Mouse (Mus musculus): ENCODE measurements around the gene Rpl37. TPM values are rescaled to one million over a fixed set of nuclear protein-coding genes. Genes with fewer than 3 reads are reported as not detected.

Gene Rpl37
- total RNA-seq, 2 experiments from 2014 or later, result 210 to 230 TPM

- DNase-seq (ENCODE audit: low spot score in 2 of 2), result no peak
Observed at GRCm38 (mm10) chr15:5149187-5149586, 32.7 kb downstream of the Rpl37 start.

DNA sequence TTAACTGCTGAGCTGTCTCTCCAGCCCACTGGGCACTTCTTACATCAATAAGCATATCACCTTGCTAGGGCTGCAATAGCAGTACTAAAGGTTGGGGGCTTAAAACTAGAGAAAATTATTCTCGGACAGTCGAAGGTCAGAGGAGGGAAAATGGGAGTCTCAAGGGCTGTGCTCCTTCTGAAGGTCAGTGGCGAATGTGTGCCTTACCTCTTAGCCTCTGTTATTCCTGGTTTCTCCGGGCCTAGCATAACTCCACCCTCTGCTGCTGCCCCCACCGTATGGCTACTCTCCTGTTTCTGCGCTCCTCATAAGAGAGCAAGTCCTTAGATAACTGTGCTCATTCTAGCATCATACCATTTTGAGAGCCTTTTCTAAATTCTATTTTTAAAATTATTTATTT, 35.7 kb downstream of the Rpl37 start:
- DNase-seq (ENCODE audit: low spot score in 2 of 2), result no peak

DNA sequence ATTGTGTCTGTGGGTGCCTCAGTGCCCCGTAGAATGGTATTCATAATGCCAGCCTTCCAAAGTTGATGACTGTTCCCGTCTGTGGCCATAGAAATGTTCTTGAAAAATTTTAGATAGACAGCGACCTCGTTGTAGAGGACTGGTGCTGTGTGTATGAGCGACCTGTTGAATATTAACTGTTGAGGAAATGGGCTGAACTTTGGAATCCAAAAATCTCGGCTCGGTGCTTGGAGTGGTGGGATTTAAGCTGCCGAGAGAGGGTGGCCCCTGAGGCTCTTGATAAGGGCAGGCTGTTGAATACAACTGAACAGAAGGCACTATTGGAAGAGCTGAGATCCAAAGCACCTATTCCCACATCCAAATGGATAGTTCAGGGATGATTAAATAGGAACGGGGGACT, 38.2 kb downstream of the Rpl37 start:
- DNase-seq (ENCODE audit: low spot score in 2 of 2), result no peak

GRCm38 (mm10) chr15:5155093-5155492, 38.6 kb downstream of the Rpl37 start:
- DNase-seq (ENCODE audit: low spot score in 2 of 2), result no peak

- DNase-seq (ENCODE audit: low spot score in 2 of 2), result no peak
Observed at GRCm38 (mm10) chr15:5156355-5156754, 39.9 kb downstream of the Rpl37 start.

- no peak for DNase-seq (ENCODE audit: low spot score in 2 of 2)
Observed at GRCm38 (mm10) chr15:5157386-5157785, 40.9 kb downstream of the Rpl37 start.

DNA sequence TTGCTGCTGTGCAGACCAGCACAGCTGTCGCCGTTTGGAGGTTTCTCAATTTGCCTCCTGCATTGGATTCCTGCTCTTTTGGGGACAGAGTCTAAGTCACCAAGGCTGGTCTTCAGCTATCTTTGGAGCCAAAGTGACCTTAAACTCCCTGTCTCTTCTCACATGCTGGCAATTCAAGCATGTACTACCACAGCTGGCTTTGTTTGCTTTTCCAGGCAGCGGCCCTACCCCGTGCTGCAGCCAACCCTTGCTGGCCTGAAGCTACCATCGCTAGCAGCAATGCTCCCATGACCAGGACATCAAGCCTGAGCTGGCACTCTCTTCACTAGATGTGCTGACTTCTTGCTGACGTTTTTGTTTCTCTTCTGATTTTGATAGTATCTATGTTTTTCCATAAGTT, 42.4 kb downstream of the Rpl37 start:
- DNase-seq (ENCODE audit: low spot score in 2 of 2), result no peak

GRCm38 (mm10) chr15:5165121-5165773, 48.8 kb downstream of the Rpl37 start:
- DNase-seq (ENCODE audit: low spot score in 2 of 2), result no peak

Other genes with a start within 250 kb of the Rpl37 start
- not detected for gene Mroh2b, start 217.9 kb upstream of the Rpl37 start, total RNA-seq (2021)
- under 1 TPM; 0.14 to 0.28 TPM for gene C7, start 52.9 kb upstream of the Rpl37 start, total RNA-seq (2021)
- 1 to 10 TPM; 2.0 to 3.7 TPM for gene Card6, start 8.1 kb upstream of the Rpl37 start, total RNA-seq (2021)
- gene Prkaa1, start 27.2 kb downstream of the Rpl37 start, total RNA-seq (2021), result 10 to 100 TPM; 19.2 to 20.8 TPM
- 10 to 100 TPM; 53.2 to 64.4 TPM for gene Ttc33, start 68.9 kb downstream of the Rpl37 start, total RNA-seq (2021)
- 1 to 10 TPM in 1 of 2 experiments, under 1 TPM in 1; 0.74 to 1.1 TPM for gene Ptger4, start 127.5 kb downstream of the Rpl37 start, total RNA-seq (2021)